Mouse (Mus musculus): ENCODE results near the gene Maff.

Maff gene

DNA sequence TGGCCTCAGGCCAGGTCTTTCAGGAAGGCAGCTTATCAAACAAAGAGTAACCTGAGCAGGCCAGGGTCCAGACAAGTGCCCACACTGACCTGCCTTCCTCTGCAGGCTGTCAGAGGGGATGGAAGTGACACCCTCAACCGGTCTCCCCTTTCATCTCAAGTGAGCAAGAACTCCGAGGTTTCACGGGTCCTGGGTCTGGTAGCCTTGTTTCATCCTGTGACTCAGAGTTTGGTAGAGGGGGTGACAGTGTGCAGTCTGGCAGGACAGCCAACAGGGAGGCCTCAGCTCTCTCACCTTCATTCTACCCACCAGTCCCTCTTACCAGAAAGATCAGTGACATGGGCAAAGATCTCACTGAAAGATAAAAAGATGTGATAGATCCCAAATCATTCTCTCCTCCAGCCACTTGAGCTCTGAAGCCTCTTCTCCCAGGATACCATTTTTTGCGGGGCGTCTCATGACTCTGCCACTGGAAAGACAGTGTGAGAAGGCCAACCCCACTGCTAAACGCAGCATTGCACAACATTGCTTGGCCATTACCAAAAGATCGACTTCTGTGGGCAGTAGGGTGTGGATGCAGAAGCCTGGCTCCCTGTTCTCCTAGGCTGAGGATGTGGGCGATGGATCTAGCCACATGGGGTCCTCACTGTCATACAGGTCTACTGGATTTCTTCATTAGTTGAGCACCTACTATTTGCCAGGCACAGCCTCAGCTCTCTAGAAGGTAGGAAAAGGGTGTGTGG is at the start of gene Maff:
Gene Maff, plus strand, starts transcription at position 571 of the 743 bp plus-strand sequence.
- no peak for DNase-seq (ENCODE audit: inconsistent ontology term)

DNA sequence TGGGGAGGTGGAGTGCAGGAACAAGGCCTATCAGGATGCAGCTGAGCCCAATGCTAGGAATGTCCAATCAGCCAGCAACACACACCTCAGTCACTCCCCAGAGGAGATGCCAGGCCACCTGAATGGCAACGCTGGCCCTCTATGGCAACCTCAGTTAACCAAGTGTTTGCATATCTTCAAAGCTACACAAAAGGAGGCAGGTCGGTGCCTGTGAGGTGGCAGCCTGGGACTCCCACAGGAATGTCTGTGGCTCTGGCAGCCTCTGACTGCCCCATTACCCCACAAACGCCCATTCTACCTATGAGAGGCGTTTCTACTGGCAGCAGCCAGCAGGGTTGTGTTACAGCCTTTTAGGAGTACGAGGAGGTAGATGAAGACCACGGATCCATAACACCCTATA is 47.9 kb upstream of the Maff start:
- no peak for DNase-seq (ENCODE audit: inconsistent ontology term)

DNA sequence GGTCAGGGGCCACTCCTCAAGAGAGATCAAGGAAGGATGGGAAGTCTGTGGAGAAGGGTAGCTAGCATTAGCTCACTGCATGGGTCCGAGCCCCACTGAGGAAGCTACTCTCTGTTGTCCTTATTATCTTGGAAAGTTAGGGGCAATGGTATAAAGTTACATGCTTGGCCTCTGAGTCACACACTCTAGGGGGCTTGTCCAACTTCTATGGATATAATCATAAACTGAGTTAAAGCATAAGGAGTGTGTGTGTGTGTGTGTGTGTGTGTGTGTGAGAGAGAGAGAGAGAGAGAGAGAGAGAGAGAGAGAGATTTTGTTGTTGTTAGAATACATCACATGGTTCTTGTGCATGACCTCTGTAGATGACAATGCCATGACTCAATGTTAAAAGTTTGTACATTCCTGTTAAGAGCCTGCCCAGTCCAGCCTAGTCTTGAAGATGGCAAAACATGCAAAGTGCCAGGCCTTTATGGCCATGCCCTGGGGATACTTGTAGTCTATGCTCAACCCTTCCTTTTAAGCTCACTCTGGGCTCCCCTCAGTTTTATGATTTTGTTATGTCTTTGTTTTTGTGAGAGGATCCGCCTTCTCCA is 46.8 kb upstream of the Maff start:
- peak; percentile 40 for DNase-seq (ENCODE audit: inconsistent ontology term)

DNA sequence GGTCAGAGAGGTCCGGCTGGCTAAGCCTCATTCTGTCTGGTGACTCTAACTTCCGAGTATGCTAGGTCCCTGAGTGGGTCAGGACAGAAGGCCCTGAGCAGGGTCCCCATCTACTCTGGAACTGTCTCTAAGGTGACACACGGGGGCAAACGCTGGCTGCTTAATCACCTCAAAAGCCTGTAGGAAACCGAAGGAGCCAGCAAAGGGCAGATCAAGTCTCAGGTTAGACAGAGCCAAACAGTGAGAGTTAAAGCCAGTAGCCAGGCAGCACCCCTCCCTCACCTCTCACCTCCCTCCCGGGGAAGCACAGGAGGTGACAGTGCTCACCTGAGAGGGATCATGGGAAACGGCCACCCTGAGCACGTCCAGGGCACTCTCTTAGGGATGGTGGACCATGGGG is 42.7 kb upstream of the Maff start:
- DNase-seq (ENCODE audit: inconsistent ontology term) = no peak

DNA sequence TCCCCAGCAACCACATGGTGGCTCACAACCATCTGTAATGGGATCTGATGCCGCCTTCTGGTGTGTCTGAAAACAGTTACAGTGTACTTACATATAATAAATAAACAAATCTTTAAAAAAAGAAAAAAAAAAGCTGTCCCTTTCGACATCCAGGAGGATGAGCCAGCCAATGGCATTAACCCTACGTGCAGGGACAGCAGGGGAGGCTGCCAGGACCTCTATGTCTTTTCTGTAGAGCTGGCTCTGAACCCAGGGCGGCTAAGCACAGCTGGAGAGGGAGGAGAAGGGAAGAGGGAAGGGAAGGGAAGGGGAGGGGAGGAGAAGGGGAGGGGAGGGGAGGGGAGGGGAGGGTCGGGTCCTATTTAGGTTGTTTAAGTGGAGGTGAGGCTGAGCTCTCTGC is 41.6 kb upstream of the Maff start:
- DNase-seq (ENCODE audit: inconsistent ontology term) = no peak

DNA sequence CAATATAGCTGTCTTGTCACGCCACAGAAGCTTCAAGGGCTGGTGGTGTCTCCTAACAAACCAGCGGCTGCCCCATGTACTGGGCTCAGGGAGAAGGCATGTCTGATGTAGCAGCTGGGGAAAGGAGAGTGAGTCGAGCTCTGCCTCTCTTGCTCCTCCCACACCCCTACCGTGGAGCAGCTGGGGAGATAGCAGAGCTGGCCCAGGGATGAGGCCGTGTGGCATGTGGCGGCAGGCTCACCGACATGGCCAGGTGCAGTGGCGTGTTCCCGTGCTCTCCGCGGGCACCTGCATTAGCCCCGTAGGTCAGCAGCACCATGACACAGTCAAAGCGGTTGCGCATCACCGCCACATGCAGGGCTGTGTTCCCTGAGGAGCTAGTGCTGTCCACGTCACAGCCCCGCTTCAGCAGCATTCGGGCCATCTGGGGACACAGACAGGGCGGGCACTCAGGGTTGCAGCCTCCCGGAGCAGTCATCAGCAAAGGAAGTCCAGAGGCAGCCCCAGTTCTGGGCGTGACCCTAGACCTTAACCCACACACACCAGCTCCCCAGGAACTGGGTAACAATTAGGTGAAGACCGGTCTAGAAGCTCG is 40.3 kb upstream of the Maff start:
- DNase-seq (ENCODE audit: inconsistent ontology term) = no peak

DNA sequence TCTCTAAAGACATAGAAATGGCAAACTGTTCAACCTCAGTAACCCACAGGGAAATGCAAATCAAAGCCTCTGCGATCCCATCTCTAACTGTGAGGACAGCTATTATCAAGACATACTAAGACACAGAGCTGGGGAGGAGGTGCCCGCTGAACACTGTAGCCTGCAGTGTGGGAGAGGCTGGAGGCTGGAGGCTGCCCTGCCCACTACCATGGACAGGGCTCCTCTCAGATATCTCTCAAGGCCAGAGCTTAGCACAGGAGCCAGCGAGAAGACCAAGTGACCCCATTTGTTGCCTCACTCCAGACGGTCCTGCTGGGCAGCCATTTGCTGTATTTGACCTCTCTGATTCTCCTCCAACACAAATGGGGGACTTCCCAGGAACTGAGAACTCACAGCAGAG is 38.6 kb upstream of the Maff start:
- DNase-seq (ENCODE audit: inconsistent ontology term) = no peak

DNA sequence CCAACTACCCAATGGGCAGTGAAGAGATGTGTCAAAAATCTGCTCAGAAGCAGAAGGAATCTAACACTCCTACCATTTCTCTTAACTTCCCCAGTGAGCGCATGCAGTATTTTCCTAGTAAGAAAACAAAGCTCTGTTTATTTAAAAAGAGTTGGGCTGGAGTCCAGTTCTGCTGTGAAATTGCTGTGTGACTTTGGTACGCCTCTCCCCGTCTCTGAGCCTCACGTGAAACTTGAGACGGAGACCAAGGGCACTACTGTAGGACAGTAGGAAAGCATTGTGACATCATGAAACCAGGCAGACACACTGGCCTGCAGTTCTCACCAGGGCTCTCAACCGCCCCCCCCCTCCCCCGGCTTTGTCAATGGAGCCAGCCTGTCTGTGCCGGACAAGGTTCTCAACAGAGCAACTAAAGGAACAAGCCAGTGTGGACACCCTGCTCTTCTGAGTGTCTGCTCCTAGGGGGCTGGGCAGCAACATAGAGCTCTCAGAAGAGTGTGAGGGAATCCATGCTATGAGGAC is 32.5 kb upstream of the Maff start:
- no peak for DNase-seq (ENCODE audit: inconsistent ontology term)

DNA sequence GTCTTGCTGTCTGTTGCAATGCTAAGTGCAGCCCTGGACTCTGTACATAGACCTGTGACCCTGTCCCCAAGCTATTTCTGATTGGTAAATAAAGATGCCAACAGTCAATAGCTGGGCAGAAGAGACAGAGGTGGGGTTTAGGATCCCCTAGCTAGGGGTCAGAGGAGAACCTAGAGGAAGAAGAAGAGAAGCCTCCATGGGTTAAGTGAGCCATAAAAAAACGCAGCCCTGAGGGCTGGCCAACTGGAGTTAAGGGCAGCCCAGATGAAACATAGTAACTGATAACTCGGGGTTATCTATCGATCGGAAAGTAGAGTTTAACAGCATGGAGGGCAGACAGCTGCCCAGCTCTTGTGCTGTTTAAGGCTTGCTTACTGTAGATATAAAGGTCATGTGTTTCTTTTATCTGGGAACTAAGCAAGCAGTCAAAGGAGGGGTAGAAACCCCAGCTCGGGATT is 24.7 kb upstream of the Maff start:
- DNase-seq (ENCODE audit: inconsistent ontology term) = no peak

DNA sequence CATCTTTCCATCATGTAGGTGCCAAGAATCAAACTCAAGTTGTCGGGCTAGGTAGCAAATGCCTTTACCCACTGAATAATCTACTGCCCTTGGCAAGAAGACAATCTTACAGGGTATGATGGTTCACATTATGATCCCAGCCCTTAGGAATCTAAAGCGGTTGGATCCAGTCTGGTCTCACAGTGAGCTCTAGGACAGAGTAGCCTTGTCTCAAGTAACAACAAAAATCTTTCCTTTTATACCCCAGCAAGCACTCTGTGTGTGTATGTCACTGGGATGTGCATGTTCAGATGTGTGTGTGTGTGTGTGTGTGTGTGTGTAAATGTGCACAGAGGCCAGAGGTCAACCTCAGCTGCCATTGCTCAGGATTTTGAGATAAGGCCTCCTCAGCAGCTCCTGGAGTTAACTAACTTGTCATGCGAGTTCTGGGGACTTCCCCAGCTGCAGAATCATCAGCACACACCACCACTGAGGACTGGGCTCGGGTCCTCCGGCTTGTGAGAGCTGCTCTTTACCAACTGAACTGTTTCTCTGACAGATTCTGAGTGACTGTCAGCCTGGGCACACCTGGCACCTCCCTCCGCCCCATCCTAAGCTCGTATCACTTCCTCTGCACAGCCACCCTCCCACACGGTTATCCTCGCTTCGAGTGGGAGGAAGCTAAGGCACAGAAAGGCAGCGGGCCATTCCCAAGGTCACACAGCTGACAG is 24.0 kb upstream of the Maff start:
- DNase-seq (ENCODE audit: inconsistent ontology term) = peak; percentile 63

DNA sequence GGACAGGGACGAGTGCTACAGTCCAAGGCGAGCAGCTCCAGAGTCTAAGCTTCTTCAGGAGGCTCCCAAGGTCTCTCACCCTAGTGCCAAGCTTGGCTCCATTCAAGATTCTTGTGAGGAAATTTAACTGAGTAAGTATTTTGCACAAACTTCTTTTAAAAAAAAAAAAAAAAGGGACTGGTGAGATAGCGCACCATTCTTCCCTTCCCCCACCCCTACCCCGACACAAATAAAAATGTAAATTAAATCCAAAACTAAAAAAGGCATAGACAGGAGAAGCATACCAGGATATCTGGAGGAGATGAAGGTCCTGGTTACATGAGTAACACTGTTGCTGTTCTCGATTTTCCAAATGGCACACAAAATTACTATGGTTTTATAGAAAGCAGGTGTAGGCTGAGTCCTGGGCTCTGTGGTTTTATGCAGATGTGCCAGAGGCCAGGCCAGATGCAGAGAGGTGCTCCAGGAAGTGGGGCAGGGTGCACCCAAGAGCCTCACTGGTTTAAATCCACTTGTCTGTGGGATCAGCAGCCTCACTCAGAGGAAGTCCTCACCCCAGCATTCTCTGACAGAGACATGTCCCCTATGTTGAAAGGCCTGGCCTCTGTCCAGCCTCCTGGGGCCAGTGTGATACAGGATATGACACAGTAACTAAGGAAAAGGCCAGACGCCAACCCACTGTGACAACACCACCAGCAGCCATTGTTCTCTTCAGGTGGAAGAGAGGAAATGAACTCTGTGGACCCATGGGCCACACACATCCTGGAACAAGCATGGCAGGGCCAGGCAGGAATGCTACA is 23.2 kb upstream of the Maff start:
- peak; percentile 89 for DNase-seq (ENCODE audit: inconsistent ontology term)

DNA sequence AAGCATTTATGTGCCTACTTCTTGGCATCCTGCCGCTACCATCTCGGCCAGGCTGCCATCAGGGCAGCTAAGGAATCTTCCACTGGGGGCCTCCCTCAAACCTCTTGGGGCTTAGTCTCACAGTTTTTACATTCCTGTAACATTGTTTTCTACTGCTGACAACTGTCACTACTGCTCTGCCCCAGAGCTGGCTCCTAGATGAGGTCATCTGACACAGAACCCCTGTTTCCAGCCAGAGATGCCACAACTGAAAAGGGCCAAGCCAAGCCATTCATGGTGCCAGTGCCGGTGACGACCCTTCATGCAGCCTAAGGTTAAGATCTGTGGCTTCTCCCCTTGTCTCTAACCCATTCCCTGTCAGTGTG is 22.6 kb upstream of the Maff start:
- DNase-seq (ENCODE audit: inconsistent ontology term) = peak; percentile 88

DNA sequence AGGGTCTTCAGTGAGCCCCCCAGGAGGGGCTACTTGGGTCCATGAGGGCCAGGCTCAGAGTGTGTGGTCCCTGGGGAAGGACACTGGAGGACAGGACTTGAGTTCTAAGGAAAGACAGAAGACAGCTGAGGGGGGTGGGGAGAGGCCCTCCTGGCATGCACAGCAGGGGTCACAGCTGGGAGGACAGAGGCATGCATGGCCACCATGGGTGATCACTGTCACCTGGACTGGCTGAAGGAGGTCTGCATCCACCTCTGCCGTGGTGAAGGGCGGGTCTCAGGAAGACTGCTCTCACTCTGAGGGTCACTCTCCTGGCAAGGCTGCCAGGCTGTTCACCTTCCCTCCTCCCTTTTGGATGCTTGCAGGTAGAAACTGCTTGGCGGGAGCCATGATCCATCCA is 22.0 kb upstream of the Maff start:
- DNase-seq (ENCODE audit: inconsistent ontology term) = no peak

DNA sequence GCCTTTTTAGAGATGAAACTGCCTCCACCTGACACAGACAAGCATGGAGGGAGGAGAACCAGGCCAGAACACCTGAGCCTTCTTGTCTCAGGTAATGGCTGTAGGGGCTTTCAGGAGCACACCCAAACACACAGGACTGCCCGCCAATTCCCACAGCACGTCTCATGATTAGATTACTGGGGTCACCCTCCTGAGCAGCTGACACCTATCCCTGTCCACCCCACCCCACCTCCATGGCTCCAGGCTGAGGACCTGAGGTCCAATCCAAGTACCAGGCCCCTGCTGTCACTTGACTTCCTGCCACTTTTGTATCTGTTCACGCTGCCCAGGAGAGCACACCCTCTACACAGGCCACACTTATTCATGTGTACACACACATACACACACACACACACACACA is 20.7 kb upstream of the Maff start:
- no peak for DNase-seq (ENCODE audit: inconsistent ontology term)

DNA sequence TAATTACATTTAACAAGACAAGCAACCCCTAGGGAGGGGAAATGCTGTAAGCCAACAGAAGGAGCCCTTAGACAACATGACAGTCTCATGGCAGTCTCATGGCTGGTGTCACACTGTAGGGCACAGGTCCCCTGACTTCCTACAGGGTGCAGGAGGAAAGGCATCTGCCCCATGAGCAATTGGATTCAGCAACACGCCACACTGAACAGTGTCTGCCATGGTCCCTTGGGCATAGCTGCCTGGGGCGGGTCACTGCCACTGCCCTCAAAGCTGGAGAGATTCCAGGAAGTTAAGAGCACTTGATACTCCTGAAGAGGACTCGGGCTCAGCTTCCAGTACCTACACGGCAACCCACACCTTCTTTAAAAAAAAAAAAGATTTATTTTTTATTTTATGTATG is 20.2 kb upstream of the Maff start:
- no peak for DNase-seq (ENCODE audit: inconsistent ontology term)

DNA sequence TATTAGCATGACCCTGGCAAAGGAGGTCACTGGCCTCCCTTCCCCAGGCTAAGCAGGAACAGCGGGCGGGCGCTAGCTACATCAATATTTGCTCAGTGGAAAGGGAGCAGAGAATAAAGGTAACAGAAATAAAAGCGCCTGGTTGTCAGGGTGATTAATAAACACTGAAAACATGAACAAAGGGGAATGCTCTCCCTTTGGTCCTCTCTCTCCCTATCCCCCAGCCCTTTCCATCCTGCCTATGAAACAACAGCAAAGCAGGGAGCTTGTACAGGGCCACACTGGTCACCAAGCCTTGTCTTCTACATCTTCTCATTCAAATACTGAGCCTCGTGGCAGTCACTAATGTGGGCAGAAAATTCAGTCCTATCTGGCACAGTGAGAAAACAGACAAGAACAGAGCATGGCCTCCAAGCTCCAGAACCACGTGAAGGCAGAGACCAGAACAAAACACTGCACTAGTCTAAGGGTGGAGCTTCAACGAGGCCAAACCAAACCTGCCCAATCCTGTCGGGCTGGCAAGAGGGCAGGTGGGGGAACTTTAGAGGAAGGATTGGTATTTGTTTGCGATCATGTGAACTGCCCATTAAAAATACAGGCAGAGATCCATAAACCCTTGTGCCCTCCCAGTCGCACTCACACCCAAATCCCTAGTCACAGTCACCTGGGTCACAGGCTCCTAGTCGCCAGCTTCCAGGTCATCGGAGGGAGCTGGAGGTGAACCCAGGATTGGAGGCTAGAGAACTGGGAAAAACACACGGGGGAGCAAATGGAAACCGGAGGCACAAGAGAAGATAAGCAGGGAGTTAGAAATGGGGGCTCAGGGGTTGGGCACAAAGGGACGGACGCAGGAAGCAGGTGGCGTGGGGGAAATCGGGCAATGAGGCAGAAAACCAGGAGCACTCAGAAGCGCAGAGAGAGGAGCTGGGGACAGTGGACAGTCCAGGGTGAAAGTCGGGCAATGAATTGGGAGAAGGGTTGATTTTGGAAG is 19.2 kb upstream of the Maff start:
- peak; percentile 78 for DNase-seq (ENCODE audit: inconsistent ontology term)

DNA sequence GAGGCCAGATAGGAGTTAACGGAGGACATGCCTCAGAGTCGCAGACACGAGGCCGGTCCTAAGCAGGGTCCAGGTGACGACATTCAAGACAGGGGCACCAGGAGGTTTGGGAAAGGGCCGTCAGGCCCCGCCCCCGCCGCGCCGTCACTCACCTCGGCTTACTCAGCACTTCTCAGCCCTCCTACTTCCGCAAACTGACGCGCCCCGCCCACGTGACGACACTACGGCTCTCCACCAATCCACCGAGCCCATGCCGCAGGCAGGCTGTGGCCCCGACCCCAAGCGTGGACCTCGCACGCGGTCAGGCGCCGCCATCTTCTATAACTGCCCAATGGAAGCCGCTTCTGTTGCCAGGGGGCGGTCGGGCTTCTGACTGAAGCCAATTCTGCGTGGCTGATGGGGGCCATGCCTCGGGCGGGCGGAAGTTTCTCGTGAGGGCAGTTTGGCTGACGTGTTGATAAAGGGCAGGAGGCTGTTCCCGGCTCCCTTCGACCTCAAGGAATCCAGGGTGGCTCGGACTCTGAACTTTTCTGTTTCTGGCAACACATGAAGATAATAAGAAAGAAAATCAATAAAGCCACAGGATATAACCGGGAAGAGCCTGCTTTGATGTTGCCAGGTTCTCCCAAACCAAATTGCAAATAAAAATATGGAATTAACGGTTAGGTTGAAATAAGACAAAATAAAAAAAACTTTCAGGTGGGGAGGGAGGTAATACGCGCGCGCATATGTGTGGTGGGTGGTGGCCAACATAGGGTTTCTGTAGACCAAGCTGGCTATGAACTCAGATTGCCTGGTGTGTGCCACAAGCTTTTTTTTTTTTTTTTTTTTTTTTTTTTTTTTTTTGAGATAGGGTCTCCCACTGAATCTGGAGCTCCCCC is 18.1 kb upstream of the Maff start, which contains the start of gene Pla2g6:
Gene Pla2g6, minus strand, starts transcription at position 333 of the 881 bp plus-strand sequence.
- peak; percentile 99 for DNase-seq (ENCODE audit: inconsistent ontology term)

DNA sequence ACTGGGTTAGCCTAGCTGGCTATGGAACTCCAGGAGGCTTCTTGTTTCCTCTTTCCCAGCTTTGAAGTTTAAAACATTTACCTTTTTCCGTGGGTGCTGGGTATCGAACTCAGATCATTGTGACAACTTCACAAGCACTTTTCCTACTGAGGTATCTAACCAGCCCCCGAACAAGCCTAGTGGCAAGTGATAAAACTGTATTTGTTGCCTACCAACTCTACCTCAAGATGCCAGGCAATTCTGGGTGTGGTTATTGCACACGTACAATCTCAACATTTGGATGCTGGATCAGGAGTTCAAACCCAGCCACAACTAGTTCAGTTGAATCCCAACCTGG is 17.5 kb upstream of the Maff start:
- no peak for DNase-seq (ENCODE audit: inconsistent ontology term)

DNA sequence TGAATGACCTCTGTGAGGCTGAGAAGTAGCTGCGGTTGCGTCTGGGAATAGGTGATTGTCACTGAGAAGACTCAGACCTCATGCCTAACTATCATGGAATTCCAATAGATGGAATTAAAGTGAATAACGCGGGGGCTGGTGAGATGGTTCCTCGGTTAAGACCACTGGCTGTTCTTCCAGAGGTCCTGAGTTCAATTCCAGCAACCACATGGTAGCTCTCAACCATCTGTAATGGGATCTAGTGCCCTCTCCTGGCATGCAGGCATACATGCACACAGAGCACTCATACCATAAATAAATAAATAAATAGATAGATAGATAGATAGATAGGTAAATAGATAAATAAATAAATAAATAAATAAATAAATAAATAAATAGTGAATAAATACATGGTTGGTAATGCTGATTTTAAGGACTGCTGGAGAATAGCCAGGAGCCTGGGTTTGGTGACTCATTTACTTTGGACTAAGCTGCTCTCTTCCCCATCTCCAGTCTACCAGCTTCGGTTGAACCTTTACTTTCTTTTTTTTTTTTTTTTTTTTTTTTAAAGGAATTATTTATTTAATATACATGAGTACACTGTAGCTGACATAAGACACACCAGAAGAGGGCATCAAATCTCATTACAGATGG is 17.0 kb upstream of the Maff start:
- no peak for DNase-seq (ENCODE audit: inconsistent ontology term)
